Mouse (Mus musculus) stomach, postnatal 0 days (tissue): ENCODE data around the gene Mpc1. TPM values are rescaled to one million over a fixed set of nuclear protein-coding genes. Genes with fewer than 3 reads are reported as not detected.

Experiments
- ATAC-seq: fragments of 200-750 bp; cut with Nextera tagmentation; 2 replicates; pipeline ENCODE4 v1.8.0; 2017; ENCODE audit not compliant: low FRiP score, low TSS enrichment
- DNase-seq: peaks from one replicate; pipeline ENCODE4 v3.0.0-alpha.2; 2016; ENCODE audit warnings: low spot score
- H3K27ac ChIP-seq: fragments of 300-500 bp; sonication (generic); replicated peaks from 2 replicates; pipeline ENCODE4 v1.5.1; 2014; ENCODE audit warnings: mild to moderate bottlenecking, control low read depth
- H3K27me3 ChIP-seq: fragments of 300-500 bp; sonication (generic); 2 replicates; pipeline ENCODE4 v1.6.1; 2014; ENCODE audit warnings: low read length; ENCODE audit not compliant: control insufficient read depth, insufficient read depth
- H3K36me3 ChIP-seq: fragments of 300-500 bp; sonication (generic); 2 replicates; pipeline ENCODE4 v1.6.1; 2014; ENCODE audit warnings: low read length, mixed read lengths; ENCODE audit not compliant: control insufficient read depth, insufficient read depth
- H3K4me1 ChIP-seq: fragments of 300-500 bp; sonication (generic); replicated peaks from 2 replicates; pipeline ENCODE4 v1.6.1; 2014; ENCODE audit warnings: antibody characterized with exemption; ENCODE audit not compliant: control insufficient read depth, insufficient read depth
- H3K4me2 ChIP-seq: fragments of 300-500 bp; sonication (generic); replicated peaks from 2 replicates; pipeline ENCODE4 v1.6.1; 2014; ENCODE audit warnings: low read depth, mild to moderate bottlenecking, control low read depth, moderate library complexity
- H3K4me3 ChIP-seq: fragments of 300-500 bp; sonication (generic); 2 replicates; pipeline ENCODE4 v1.5.1; 2014; ENCODE audit warnings: low read depth, low read length, control low read depth
- H3K9ac ChIP-seq: fragments of 300-500 bp; sonication (generic); 2 replicates; pipeline ENCODE4 v1.6.1; 2014; ENCODE audit warnings: mild to moderate bottlenecking, low read length, control low read depth, mixed read lengths
- H3K9me3 ChIP-seq: fragments of 300-500 bp; sonication (generic); 2 replicates; pipeline ENCODE4 v1.6.1; 2016; ENCODE audit warnings: low read length; ENCODE audit not compliant: control insufficient read depth
- CTCF ChIP-seq: IDR thresholded peaks from 2 replicates; pipeline ENCODE4 v1.5.1; 2016; ENCODE audit warnings: antibody characterized with exemption, low read depth, mild to moderate bottlenecking, moderate library complexity
- EP300 ChIP-seq: optimal IDR thresholded peaks from 2 replicates; pipeline ENCODE3; 2016; ENCODE audit warnings: antibody characterized with exemption
- WGBS: fragments of 180-500 bp; shearing (Covaris S2); extraction: QIAGEN DNeasy Blood & Tissue Kit; methylation state at CpG from one replicate; pipeline ENCODE4 v1.1.7; 2014; 5-methylcytosine and 5-hydroxymethylcytosine counted together
- polyA plus RNA-seq: library from polyadenylated mRNA; unstranded; fragments of >200 nt; fragmentation: Nextera tagmentation; extraction: Ambion mirVana; gene quantifications from 2 replicates; pipeline ENCODE4 v1.2.1, GENCODE M21; 2015

Gene Mpc1
- polyA plus RNA-seq, 1 experiment from 2014 or later, result 292 TPM

GRCm38 (mm10) chr17:8240517-8240916 is 42.2 kb upstream of the Mpc1 start:
- Histone ChIP-seq H3K27me3 (no peaks in the 10 kb centered on the region), H3K9me3 (no peaks in the 10 kb centered on the region), H3K4me1 (0 out of 2 replicates have a peak, but pooled peaks cover 2% of the 10 kb centered on the region), H3K9ac (no peak overlapping the region), H3K27ac (no peak overlapping the region), H3K4me3 (no peak overlapping the region), H3K36me3 (no peaks in the 10 kb centered on the region), H3K4me2 (no peak overlapping the region)
- DNase-seq, result no peak
- 54% methylated on average over 4 of the region's 4 CpGs for WGBS
- ATAC-seq, result no peak
- no peak for TF ChIP-seq CTCF
- no peak for TF ChIP-seq EP300

GRCm38 (mm10) chr17:8241645-8242044 is 41.1 kb upstream of the Mpc1 start:
- no peak overlapping the region for H3K4me3 ChIP-seq
- H3K9ac ChIP-seq, result no peak overlapping the region
- no peak for ATAC-seq
- TF ChIP-seq EP300, result no peak
- TF ChIP-seq CTCF, result no peak
- no peaks in the 10 kb centered on the region for H3K27me3 ChIP-seq
- no peak overlapping the region for H3K27ac ChIP-seq
- DNase-seq, result no peak
- WGBS, result 76% methylated on average over 12 of the region's 12 CpGs
- 0 out of 2 replicates have a peak, but pooled peaks cover 2% of the 10 kb centered on the region for H3K4me1 ChIP-seq
- H3K4me2 ChIP-seq, result no peak overlapping the region
- H3K36me3 ChIP-seq, result no peaks in the 10 kb centered on the region
- H3K9me3 ChIP-seq, result no peaks in the 10 kb centered on the region

DNA sequence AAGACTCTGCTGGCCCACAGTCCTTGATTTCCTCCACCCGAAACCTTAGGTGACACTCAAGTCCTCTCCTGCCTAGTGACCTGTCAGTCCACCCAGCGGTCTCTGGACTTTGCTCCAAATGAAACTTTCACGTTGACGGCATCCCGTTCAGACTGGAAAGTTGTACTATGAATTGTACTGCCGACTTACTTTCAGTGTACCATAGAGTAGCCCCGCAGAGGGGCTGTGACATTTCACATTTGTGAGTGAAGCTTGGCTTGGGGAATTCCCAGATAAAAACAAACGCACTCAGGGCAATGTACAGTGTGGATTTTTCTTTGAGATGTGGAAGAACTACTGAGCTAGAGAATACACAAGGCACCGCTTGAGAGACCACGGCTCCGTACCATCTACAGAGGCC is 40.5 kb upstream of the Mpc1 start:
- DNase-seq (no peak), ATAC-seq (no peak)
- H3K9me3 ChIP-seq, result no peaks in the 10 kb centered on the region
- no peak overlapping the region for H3K27ac ChIP-seq
- no peaks in the 10 kb centered on the region for H3K36me3 ChIP-seq
- no peak overlapping the region for H3K4me2 ChIP-seq
- no peak overlapping the region for H3K4me3 ChIP-seq
- H3K9ac ChIP-seq, result no peak overlapping the region
- TF ChIP-seq EP300 (no peak), CTCF (no peak)
- WGBS, result 79% methylated on average over 11 of the region's 11 CpGs
- 0 out of 2 replicates have a peak, but pooled peaks cover 2% of the 10 kb centered on the region for H3K4me1 ChIP-seq
- H3K27me3 ChIP-seq, result no peaks in the 10 kb centered on the region

GRCm38 (mm10) chr17:8244124-8244523 is 38.6 kb upstream of the Mpc1 start:
- Histone ChIP-seq H3K27me3 (no peaks in the 10 kb centered on the region), H3K36me3 (no peaks in the 10 kb centered on the region), H3K9ac (no peak overlapping the region), H3K4me2 (no peak overlapping the region), H3K4me3 (no peak overlapping the region), H3K4me1 (0 out of 2 replicates have a peak, but pooled peaks cover 2% of the 10 kb centered on the region), H3K27ac (no peak overlapping the region), H3K9me3 (no peaks in the 10 kb centered on the region)
- WGBS, result 50% methylated on average over 2 of the region's 2 CpGs
- DNase-seq (no peak), ATAC-seq (no peak)
- no peak for TF ChIP-seq EP300
- TF ChIP-seq CTCF, result no peak

DNA sequence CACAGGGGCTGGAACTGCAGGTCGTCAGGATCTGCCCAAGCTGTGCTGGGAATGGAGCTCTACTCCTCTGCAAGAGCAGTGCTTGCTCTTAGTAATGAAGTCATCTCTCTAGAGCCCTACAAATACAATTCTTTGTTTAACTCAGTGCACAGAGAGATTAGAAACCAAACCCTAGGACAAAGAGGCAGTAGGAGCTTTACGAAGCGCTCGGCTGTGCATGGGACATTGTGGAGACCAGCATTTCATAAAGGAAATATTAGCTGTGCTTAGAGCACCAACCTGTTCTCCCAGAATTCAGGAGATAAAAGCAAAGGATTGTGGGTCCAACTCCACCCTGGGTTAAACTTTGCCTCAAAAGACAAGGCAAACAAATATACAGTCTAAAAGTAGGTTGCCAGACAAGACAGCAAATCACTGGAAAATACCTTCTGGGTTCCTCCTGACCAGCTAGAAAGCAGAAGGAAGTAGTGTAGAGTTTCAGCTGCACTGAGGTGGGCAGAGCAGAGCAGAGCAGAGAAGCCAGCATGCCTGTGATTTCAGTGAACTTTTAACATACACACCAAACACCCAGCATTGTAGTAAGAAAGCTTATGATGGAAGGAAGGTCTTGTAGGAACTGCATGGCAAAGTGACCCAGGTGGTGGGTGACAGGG is 36.5 kb upstream of the Mpc1 start:
- Histone ChIP-seq H3K27ac (peak overlapping the region; percentile 78), H3K9ac (no peak overlapping the region), H3K9me3 (no peaks in the 10 kb centered on the region), H3K27me3 (no peaks in the 10 kb centered on the region), H3K4me1 (0 out of 2 replicates have a peak, but pooled peaks cover 2% of the 10 kb centered on the region), H3K36me3 (no peaks in the 10 kb centered on the region), H3K4me2 (no peak overlapping the region), H3K4me3 (no peak overlapping the region)
- no peak for TF ChIP-seq CTCF
- no peak for TF ChIP-seq EP300
- ATAC-seq, result peak; percentile 93
- WGBS, result 56% methylated on average over 4 of the region's 4 CpGs
- DNase-seq, result peak; percentile 67

DNA sequence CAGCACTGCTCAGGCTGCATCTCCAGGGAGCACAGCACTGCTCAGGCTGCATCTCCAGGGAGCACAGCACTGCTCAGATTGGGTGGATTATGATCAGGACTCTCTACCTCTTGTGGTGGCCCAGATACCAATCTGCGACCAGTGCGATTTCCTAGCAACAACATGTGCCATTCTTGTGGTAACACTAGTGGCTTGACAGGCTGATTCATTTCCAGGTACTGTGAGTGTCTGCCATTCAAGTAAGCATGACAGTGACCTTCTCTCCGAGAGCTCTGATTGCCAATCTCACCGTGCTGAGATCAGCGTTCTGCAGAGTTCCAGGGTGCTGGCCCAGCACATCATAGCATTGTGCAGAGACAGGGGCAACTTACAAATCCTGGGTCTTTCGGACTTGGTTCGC is 31.0 kb upstream of the Mpc1 start:
- DNase-seq, result no peak

More for the DNA sequence above, 31.0 kb upstream of the Mpc1 start:
- Histone ChIP-seq H3K27me3 (no peaks in the 10 kb centered on the region), H3K36me3 (no peaks in the 10 kb centered on the region), H3K4me2 (no peak overlapping the region), H3K9me3 (no peaks in the 10 kb centered on the region), H3K9ac (no peak overlapping the region), H3K4me1 (no peaks in the 10 kb centered on the region), H3K27ac (no peak overlapping the region), H3K4me3 (no peak overlapping the region)
- TF ChIP-seq EP300 (no peak), CTCF (no peak)
- WGBS, result 93% methylated on average over 7 of the region's 7 CpGs
- no peak for ATAC-seq
